Mouse (Mus musculus) CD4-positive, CD25-positive, alpha-beta regulatory T cell, adult 4 months (primary cell): Measurements from ENCODE around the gene Lin7a. TPM values are rescaled to one million over a fixed set of nuclear protein-coding genes. Genes with fewer than 3 reads are reported as not detected.
"Not testable (repeated sequence)": the region's sequence is repeated elsewhere in the genome, so short reads cannot be mapped to it uniquely, and the experiment has no call there.

Experiments
- ATAC-seq: one replicate; pipeline ENCODE4 v1.8.0; 2017
- polyA plus RNA-seq, 2 experiments: library from polyadenylated mRNA; unstranded; fragments of 100-300 nt; shearing (Covaris generic); gene quantifications; one replicate each; pipeline ENCODE4 v1.2.1; 2017

Gene Lin7a
- polyA plus RNA-seq, 2 experiments from 2014 or later, result not detected

DNA sequence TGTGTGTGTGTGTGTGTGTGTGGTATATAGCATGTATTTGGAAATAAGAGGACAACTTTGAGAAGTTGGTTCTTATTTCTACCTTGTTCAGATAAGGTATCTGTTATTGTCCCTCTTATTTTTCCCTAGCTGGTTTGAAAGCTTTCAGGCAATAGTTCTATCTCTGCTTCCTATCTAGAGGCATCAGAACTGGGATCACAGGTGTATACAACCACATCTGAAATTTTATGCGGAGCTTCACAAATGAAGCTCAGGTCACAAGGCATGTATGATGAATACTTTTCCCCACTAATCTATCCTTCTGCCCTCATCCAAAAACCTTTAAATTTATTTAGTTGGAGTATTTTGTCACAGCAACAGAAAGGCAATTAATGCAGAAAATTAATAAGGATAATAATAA, 33.8 kb upstream of the Lin7a start:
- no peak for ATAC-seq

DNA sequence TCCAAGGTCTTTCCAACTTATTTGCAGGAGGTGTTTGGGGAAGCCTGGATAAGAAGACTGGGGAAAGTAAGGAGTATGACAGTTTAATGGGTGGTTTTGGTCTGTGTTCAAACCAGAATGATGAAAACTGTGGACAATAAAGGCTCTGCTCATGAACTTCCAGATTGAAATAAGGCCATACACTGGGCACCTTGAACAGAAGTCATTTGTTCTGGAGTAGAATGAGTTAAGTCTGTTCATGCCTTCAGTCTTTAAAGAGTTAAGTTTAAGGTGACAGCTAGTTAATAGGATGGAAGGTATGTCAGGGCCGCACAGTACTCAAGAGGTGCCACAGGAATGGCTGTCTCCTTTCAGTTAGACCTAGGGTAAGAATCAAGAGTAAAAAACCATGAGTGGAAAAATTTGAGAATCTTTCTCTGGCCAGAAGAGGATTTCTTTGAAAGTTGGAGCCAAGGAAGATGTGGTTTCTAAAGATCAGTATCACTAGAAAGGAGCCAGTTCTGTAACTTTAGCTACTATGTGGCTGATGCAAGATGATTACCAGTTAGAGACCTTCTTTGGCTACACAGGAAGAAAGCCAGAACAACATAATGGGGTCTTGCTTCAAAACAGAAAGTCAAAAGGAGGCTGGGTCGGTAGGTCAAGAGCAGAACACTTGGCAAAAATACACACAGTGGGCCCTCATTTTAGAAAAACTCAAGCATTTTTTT, 33.2 kb upstream of the Lin7a start:
- ATAC-seq, result no peak

DNA sequence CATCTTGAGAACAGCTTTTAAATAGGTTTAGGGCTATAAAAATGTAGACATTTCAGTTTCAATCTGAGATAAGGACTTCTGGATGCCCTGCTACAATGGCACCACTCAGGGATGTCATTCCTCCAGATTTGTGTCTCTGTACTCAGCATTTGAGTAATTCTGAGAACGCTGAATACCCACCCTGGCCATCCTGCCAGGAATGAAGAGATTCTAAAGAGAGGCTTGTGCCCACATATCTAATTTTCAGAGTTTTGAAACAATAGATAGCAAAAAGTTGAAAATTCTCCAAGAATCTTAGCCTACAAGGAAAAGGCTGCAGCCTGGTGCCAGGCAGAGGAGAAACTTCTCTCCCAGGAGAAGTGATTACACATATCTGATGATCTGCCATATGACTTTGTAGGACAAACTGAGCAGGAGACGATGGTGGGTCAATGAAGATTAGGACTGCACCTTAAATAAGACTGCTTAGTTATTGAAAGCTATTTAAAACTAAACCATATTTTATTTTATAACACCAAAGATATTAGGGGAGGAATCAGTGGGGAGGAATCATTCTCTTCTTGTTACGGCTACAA, 32.5 kb upstream of the Lin7a start:
- ATAC-seq, result no peak

DNA sequence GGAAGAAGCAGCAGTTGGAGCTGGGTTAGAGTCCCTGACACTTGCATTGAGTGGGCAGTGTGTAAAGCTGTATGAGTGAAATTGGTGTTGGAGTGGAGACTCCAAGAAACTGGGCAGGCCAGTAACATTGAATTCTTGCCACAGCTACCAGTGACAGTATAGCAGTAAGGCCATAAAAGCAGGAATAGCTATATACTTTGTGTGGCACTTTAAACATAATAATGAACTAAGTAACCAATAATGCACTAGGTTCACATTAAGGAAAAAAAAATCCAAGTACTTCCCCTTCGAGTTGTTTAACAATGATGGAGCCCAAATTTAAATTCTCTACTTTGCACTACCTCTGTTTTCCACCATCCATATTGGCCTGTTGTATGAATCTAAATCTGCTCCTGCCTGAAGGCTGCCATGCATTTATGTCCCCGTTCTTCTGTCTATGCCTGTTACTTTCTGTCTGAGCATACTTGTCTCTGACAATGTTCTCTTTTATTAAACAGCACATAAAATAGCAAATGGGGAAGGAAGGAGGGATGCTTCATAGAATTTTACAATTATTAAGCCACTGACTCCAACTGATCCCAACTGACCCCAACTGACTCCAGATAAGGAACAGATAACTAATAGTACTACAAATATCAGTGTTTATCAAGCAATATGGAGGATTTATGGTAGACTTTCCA, 31.7 kb upstream of the Lin7a start:
- no peak for ATAC-seq

DNA sequence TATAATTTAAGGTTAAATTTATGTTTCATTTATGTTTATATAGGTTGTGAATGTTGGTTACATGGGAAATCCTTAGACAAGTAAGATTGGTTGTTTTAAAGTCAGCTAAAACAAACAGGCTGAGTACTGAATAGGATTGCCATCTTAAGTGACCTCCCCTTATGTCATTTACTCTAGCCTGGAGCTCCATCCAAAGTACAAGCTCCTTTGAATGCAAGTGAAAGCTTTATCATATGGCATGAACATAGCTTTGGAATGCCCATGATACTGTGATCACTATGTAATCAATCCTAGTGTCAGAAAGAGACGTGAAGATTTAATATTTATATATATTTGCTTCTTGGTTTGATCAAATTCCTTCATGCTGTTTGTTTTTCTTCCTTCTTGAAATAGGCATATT, 31.0 kb upstream of the Lin7a start:
- no peak for ATAC-seq

- no peak for ATAC-seq
Observed at GRCm38 (mm10) chr10:107240986-107241385, 30.5 kb upstream of the Lin7a start.

DNA sequence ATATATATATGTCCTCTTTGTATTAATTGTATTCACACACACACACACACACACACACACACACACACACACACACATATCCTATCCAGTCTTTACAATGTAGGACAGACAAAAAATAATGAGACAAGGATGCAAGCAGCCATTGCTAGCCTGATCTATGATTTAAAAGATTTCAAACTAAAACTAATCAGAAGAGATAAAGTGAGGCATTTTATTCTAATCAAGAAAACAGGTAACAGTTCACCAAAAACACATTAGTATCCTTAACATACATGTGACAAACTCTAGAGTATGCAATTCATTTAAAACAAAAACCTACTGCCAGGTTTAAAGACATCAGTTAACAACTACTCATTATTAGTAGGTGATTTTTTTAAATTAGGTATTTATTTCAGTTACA, 30.1 kb upstream of the Lin7a start:
- ATAC-seq, result no peak

- not testable (repeated sequence) for ATAC-seq
Observed at GRCm38 (mm10) chr10:107241999-107242398, 29.5 kb upstream of the Lin7a start.

- ATAC-seq, result no peak
Observed at GRCm38 (mm10) chr10:107242696-107243400, 28.6 kb upstream of the Lin7a start.

- no peak for ATAC-seq
Observed at GRCm38 (mm10) chr10:107244211-107244610, 27.3 kb upstream of the Lin7a start.

DNA sequence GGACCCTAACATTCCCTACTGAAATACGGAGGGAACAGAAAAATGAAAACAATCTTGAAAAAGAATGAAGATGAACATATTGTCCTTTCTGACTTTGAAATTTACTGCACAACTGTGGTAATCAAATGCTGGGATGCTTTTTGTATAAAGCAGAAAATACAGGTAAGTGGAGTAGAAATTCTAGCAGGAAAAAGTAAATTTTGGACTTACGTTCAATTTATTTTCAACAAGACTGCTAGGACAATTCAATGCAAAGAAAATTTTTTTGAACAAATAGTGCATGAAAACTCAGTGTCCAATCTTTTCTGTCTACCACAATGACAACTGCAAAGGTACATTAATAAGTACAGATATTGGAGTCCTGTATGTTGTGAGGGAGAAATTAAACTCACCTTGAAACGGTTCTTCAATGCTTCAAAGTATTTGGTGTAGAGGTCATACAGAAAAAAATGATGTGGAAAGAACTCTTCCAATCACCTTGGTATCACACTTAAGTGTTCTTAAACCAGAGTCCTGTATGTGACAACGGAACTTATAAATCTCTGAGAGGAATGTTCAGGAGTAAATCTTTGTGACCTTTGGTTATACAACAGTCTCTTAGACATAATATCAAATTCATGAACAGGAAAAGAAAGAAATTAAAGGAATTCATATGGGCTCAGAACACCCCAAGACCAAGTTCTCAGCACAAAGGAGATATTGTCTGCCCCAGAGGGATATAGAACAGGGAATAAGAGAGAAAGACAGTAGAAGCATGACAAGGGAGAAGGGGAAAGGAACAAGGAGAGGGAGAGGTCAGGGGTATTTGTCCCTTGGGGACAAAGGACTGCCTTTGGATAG, 26.6 kb upstream of the Lin7a start:
- ATAC-seq, result no peak

- no peak for ATAC-seq
Observed at GRCm38 (mm10) chr10:107245531-107245840, 26.0 kb upstream of the Lin7a start.

- no peak for ATAC-seq
Observed at GRCm38 (mm10) chr10:107245961-107246460, 25.5 kb upstream of the Lin7a start.

- no peak for ATAC-seq
Observed at GRCm38 (mm10) chr10:107247001-107247670, 24.4 kb upstream of the Lin7a start.

- ATAC-seq, result no peak
Observed at GRCm38 (mm10) chr10:107248481-107248880, 23.0 kb upstream of the Lin7a start.

DNA sequence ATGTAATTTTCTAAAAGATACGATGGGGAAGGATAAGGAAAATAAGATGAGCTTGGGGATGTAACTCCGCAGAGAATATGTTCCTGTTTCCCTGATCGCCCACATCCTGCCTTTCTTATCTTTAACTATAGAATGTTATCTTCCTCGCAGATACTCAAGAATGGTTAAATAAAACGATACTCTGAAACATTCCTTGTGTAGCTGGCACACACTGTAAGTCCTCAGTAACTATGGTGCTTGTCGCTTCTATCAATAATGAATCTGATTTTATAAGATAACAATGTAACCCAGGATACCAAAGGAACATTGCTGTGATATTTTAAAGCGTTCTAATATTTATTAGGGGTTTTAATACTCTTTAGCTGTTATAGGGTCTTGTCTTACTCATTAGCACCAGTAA, 22.4 kb upstream of the Lin7a start:
- ATAC-seq, result no peak

- ATAC-seq, result no peak
Observed at GRCm38 (mm10) chr10:107249606-107250186, 21.8 kb upstream of the Lin7a start.

DNA sequence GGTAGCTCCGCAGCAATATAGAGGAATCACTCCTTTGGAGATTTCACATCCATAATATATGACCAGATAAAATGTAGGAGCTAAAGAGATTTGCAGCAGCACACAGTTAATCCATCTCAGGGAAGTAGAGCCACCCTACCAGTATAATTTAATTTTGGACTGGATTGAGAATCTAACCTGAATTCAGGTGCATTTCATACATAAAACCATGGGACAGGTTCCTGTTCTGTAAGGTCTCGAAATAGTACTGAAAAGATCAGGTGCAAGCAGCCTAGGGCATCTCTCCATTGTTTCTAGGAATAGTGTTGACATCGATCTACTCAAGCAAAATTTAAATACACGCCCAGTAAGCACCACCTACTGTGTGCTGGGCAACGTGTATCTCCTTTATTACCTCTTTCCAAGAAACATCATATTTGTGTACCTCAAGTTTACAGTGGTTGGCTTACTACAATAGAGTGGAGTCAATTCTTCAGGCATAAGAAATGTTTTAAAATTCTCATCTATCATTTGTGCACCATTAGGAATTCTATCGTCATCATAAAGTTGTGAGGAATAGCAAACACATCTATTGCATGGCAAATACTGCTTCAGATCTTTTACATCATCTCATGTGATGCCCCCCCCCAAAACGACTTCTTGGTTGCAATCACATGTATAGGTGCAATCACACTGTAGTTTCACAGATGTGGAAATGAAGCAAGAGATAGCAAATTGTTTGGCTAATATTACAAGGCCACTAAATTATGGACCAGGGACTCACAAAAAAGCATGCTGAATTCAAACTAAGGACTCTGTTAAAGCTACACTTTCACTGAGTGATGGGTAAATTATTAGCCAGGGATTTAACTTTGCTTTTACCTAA, 20.9 kb upstream of the Lin7a start:
- ATAC-seq, result no peak

- no peak for ATAC-seq
Observed at GRCm38 (mm10) chr10:107251271-107251670, 20.2 kb upstream of the Lin7a start.

DNA sequence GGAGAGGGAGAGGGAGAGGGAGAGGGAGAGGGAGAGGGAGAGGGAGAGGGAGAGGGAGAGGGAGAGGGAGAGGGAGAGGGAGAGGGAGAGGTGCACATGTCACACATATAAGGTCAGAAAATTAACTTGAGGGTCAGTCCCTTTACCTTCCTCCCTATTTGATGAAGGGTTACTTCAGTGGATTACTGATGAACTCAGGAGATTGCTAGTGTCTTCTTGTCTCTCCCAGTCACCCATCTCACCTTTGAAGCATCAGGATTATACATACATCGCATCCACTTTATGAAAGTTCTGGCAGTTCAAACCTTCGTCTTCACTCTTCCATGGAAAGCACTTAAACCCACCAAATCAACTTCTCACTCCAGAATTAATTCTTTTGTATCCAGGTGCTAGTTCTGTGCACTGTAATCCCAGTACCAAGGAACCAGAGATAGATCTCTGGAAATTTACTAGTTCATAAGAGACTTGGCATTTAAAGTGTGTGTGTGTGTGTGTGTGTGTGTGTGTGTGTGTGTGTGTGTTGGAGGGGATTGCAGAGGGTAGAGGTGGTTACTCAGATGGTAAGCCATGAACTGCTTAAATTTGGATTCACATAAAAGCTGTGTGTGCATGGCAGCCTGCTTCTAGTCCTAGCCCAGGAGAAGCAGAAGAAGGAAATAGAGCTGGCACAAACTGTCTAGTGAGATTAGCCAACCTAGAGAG, 19.5 kb upstream of the Lin7a start:
- no peak for ATAC-seq
